Mouse (Mus musculus): ENCODE results near the gene Strbp.
"Not testable (repeated sequence)": the region's sequence is repeated elsewhere in the genome, so short reads cannot be mapped to it uniquely, and the experiment has no call there.

Gene Strbp

GRCm38 (mm10) chr2:37519286-37519640, 184.4 kb downstream of the Strbp start:
- DNase-seq (ENCODE audit: low read depth, low spot score), result no peak

DNA sequence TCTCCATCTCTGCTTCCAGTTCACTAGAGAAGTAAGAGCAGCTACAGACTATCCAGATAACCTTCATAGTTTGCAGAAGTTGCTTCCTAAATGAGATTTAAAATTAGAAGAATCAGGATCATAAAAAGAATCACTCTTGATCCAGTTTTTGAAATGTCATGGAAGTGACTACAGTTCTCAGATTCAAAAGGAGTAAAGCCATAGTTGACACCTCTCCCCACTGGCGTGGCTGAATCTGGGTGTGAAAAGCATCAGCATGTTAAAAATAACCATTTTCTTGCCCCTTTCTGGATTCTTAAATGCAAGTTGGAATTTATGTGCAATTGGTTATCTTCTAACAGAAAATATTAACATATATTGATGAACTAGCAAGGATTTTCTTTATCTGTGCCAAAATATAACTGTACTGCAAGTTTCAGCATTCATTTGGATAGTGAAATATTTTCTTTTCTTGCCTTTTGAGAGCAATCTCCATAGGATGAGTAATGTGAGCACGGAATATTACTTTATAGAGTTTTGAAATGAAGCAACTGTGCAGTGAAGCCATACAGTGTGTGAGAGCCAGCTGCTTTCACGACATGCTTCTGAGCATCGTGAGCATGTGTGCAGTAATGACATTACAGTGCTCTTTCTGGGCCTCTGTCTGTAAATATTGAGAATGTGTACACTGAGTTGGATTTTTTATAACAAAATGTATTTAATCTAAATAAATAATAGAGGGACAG, 184.9 kb downstream of the Strbp start:
- DNase-seq (ENCODE audit: low read depth, low spot score), result no peak

DNA sequence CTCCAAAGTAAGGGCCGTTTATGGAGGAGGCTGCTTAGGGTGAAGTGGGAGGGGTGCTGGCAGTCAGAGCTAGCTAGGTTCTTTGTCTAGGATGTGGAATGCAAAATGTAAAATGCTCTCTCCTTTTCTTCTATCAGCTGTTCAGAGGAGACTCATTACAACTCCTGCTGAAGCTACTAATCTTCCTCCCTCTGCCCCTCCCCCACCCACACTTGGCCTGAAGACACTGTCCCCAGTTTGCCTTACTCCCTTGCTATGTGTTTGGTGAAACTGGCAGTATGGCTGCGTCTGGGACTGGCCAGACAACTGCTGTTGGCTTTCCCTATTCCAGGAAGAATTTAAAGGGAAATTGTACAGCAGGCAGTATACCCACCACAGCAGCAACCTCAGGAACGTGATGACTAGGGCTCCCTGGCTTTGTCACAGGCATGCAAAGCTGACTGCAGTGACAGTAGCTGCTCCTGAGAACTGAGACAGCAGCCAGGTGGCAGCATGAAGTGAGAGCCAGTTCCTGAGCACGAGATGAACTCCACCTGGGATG, 186.7 kb downstream of the Strbp start:
- DNase-seq (ENCODE audit: low read depth, low spot score), result no peak

GRCm38 (mm10) chr2:37516030-37516710, 187.5 kb downstream of the Strbp start, which contains the start of gene Gpr21:
Gene Gpr21 (plus strand): TSS chr2:37516332.
- peak; percentile 3 for DNase-seq (ENCODE audit: low read depth, low spot score)

DNA sequence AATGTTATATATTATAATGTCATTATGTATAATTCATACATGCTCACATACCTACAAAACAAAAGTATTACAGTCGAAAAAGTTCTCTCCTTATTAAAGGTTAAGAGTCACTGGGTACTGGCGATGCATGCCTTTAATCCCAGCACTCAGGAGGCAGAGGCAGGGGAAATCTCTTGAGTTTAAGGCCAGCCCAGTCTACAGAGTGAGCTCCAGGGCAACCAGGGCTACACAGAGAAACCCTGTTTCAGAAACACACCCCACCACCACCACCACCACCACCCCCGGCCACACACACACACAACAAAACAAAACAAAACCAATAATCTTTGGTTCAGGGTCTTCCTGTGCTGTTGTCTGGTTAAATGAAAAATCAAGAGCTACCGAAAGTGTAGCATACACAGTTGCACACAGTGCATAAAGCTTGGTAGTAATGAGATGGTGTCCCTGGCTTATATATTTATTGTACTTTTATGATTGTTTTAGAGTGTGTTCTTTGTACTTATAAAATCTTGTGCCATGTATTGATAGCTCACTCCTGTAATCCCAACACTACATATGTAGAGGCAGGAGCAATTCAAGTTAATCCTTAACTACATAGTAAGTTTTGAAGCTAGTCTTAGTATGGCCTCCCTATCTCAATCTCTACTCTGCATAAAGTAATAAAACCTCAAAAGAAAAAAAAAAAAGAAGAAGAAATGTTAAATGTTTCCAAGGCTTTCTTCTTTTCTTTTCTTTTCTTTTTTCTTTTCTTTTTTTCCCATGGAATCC, 192.3 kb downstream of the Strbp start:
- DNase-seq (ENCODE audit: low read depth, low spot score), result no peak

DNA sequence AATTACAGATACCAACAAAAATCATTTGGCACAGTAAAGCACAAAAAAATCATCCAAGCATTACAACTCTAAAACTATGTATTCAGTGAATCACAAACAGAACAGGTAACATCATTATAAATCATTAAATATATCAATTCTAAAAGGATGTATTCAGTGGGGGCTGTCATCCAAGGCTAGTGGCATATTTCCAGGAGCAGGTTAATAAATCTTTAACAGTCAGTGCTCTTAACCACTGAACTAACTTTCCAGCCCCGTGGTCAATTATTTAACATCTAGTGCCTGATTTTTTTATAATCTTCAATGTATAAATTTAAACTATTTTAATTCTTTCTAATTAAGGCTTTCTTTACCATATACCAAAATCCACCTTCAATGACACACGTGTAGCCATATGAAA, 197.8 kb downstream of the Strbp start:
- DNase-seq (ENCODE audit: low read depth, low spot score), result not testable (repeated sequence)

GRCm38 (mm10) chr2:37497321-37497720, 206.3 kb downstream of the Strbp start:
- no peak for DNase-seq (ENCODE audit: low read depth, low spot score)

GRCm38 (mm10) chr2:37488956-37489355, 214.7 kb downstream of the Strbp start:
- no peak for DNase-seq (ENCODE audit: low read depth, low spot score)

DNA sequence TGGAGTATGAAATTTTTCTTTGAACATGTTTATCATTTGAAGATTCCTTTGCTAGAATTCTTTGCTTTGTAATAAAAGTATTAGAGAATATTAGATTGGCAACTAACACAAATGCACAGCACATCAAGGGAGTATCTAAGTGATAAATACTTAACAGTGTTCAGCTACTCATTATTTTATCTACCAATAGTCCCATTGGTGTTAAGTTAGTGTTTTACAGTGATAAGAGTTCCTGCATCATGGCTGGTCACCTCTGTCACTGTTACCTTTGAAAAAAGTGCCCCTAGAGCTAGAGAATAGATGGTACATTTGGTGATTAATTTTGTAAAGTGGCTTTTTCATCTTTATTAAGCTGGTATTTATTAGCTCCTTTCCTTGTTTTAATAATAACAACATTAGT, 217.3 kb downstream of the Strbp start:
- DNase-seq (ENCODE audit: low read depth, low spot score), result no peak

DNA sequence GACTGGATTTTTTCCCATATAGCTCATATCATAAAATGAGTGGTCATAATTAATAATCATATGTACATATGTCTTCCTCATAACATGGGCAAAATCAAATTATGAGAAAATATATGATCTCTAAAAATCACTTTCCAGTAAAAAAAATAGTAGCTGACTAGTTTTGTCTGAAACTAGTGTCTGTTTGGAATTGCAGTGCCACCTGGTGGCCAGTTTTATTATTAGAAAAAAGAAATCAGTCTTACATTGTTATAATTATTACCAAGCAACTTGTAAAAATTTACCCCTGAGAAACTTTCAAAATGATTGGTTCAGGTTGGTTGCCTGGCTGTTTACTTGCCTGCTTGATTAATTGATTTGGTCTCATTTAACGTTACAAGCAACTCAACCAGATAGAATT, 218.3 kb downstream of the Strbp start:
- DNase-seq (ENCODE audit: low read depth, low spot score), result peak; percentile 52

DNA sequence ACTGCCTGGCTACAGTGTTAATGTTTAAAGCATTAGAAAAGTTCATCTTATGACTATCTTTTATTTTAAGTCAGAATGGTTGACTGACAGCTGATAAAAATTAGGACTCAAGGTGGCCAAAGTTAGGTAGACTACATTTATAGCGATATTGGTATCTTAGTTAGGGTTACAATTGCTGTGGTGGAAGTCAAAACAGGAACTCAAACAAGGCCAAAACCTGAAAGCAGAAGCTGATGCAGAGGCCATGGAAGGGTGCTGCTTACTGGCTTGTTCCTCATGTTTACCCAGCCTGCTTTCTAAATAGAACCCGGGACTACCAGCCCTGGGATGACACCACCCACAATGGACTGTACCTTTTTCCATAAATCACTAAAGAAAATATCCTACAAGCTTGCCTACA, 219.5 kb downstream of the Strbp start:
- DNase-seq (ENCODE audit: low read depth, low spot score), result no peak

DNA sequence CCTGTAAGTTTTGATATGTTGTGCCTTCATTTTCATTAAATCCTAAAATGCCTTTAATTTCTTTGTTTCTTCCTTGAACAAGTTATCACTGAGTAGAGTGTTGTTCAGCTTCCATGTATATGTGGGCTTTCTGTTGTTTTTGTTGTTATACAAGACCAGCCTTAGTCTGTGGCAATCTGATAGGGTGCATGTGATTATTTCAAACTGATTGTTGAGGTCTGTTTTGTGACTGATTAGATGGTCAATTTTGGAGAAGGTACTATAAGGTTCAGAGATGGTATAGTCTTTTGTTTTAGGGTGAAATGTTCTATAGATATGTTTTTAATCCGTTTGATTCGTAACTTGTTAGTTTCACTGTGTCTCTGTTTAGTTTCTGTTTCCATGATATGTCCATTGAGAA, 223.6 kb downstream of the Strbp start:
- DNase-seq (ENCODE audit: low read depth, low spot score), result no peak

GRCm38 (mm10) chr2:37479559-37479958, 224.1 kb downstream of the Strbp start:
- DNase-seq (ENCODE audit: low read depth, low spot score), result no peak

DNA sequence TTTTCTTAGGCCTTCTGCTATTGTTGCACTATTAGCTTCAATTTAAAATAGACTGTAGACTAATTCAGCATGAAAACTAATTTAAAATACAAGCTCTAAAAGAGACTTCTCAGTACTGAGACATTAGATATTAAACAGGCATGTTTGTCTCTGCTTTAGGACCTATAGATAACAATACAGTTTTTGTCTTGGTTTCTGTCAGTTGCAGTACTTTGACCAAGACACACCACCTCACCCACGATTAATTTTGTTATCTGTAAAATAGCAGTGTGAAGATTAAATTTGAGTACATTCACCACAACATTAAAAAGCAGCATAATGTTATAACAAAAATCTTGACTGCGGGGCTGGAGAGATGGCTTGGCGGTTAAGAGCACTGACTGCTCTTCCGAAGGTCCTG, 237.4 kb downstream of the Strbp start:
- no peak for DNase-seq (ENCODE audit: low read depth, low spot score)

GRCm38 (mm10) chr2:37460707-37461106, 243.0 kb downstream of the Strbp start:
- DNase-seq (ENCODE audit: low read depth, low spot score), result no peak

DNA sequence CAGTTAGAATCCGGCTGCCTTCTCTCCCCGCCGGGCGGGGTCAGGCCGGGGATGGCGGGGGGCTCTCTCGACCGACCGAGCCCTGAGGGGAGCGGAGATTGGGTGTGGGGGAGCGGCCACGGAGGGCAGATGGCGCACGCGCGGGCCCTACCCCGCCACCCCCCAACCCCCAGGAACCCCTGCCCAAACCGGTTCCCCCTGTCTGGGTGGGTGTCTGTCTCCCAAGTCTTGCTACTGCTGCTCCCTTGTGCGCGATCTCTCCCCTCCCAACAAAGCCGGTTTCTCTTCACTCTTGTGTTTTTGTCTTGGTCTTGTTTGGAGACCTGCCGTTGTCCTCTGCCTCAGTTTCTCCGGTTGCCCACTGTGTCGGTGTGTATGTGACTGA, 251.3 kb downstream of the Strbp start:
- DNase-seq (ENCODE audit: low read depth, low spot score), result peak; percentile 3

- DNase-seq (ENCODE audit: low read depth, low spot score), result peak; percentile 94
Measured at GRCm38 (mm10) chr2:37451667-37452375, 251.8 kb downstream of the Strbp start.

DNA sequence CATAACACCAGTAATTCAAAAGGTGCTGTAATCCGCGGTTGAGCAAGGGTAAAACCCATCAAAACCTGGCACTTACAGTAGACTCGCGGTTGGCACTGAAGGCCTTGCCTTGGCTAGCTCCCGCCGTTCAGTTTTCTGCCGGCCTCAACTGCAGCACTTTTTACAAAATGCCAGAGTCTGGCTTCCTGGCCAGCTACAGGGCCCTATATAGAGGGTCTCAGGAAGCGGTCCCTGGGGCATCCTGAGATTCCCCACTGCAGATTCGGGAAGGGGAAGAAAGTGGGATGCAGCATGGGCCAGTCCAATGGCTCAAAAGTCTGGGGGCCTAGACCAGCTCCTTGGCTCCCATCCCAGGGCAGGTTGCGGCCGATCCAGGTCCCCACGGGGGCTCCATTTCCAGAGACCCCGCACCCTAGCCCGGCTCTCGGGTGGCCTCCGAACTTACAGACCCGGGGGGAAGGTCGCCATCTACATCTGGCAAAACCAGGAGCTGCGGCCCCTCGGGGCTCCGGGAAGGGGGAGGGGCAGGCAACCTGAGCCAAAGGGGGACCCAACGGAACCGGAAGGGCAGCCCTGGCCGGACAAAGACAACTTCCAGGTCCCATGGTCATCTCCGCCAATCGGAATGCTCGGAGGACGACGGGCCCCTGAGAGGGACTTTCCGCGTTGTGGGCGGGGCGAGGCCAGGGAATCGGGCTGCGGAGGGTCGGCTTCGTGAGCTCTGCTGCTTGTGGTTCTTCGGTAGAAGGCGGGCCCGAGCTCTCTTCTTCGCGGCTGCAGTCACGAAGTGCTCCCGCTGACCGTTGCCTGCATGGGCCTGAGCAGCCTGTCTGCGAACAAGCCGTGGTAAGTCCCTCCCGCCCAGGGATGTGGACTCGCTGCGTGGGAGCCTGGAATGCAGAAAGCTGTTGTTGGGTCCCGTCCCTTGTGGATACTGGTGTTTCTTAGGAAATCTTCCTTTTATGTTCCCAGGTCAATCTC, 260.8 kb downstream of the Strbp start, which contains the start of the genes Zbtb26, Zbtb6 and Rabgap1:
Gene Zbtb26 (minus strand): TSS at position 525 of the 981 bp plus-strand sequence.
Gene Zbtb6 (minus strand): TSS at position 561 of the 981 bp plus-strand sequence.
Gene Rabgap1 (plus strand): TSS at position 669 of the 981 bp plus-strand sequence.
- DNase-seq (ENCODE audit: low read depth, low spot score), result peak; percentile 97
